Mouse (Mus musculus) intestine, postnatal 0 days (tissue): ENCODE results near the gene Snx32. TPM values are rescaled to one million over a fixed set of nuclear protein-coding genes. Genes with fewer than 3 reads are reported as not detected.
"Not testable (repeated sequence)": the region's sequence is repeated elsewhere in the genome, so short reads cannot be mapped to it uniquely, and the experiment has no call there.

Experiments
- ATAC-seq: fragments of 200-750 bp; cut with Nextera tagmentation; 2 replicates; pipeline ENCODE4 v1.8.0; 2017; ENCODE audit warnings: mild to moderate bottlenecking, moderate TSS enrichment, moderate library complexity
- H3K27ac ChIP-seq: fragments of 300-500 bp; sonication (generic); 2 replicates; pipeline ENCODE4 v1.5.1; 2014; ENCODE audit warnings: mild to moderate bottlenecking, low read depth, low read length, moderate library complexity
- H3K27me3 ChIP-seq: fragments of 300-500 bp; sonication (generic); replicated peaks from 2 replicates; pipeline ENCODE4 v1.6.1; 2014; ENCODE audit warnings: low read length, mixed read lengths; ENCODE audit not compliant: control insufficient read depth, insufficient read depth
- H3K36me3 ChIP-seq: fragments of 300-500 bp; sonication (generic); 2 replicates; pipeline ENCODE4 v1.6.1; 2014; ENCODE audit warnings: mild to moderate bottlenecking, moderate library complexity; ENCODE audit not compliant: control insufficient read depth, insufficient read depth
- H3K4me1 ChIP-seq: fragments of 300-500 bp; sonication (generic); replicated peaks from 2 replicates; pipeline ENCODE4 v1.6.1; 2014; ENCODE audit warnings: antibody characterized with exemption, low read length, mixed read lengths; ENCODE audit not compliant: control insufficient read depth, insufficient read depth
- H3K4me2 ChIP-seq: fragments of 300-500 bp; sonication (generic); replicated peaks from 2 replicates; pipeline ENCODE4 v1.6.1; 2014; ENCODE audit warnings: low read depth, mild to moderate bottlenecking, moderate library complexity
- H3K4me3 ChIP-seq: fragments of 300-500 bp; sonication (generic); 2 replicates; pipeline ENCODE4 v1.5.1; 2014; ENCODE audit warnings: low read depth, low read length
- H3K9ac ChIP-seq: fragments of 300-500 bp; sonication (generic); 2 replicates; pipeline ENCODE4 v1.6.1; 2014; ENCODE audit warnings: mild to moderate bottlenecking, low read depth, low read length
- H3K9me3 ChIP-seq: fragments of 300-500 bp; sonication (generic); 2 replicates; pipeline ENCODE4 v1.6.1; 2016; ENCODE audit warnings: mixed run types; ENCODE audit not compliant: control insufficient read depth
- CTCF ChIP-seq: sonication (generic); IDR thresholded peaks from 2 replicates; pipeline ENCODE4 v1.5.1; 2016; ENCODE audit warnings: low read depth, mild to moderate bottlenecking, control low read depth, antibody characterized with exemption, moderate library complexity
- WGBS: fragments of 180-500 bp; shearing (Covaris S2); extraction: QIAGEN DNeasy Blood & Tissue Kit; methylation state at CpG from one replicate; pipeline ENCODE4 v1.1.7; 2014; 5-methylcytosine and 5-hydroxymethylcytosine counted together
- polyA plus RNA-seq: library from polyadenylated mRNA; unstranded; fragments of >200 nt; fragmentation: Nextera tagmentation; extraction: Ambion mirVana; gene quantifications from 2 replicates; pipeline ENCODE4 v1.2.1, GENCODE M21; 2015

Snx32 gene
- polyA plus RNA-seq, 1 experiment from 2014 or later, result 3.8 TPM

GRCm38 (mm10) chr19:5490898-5491708, 19.2 kb downstream of the Snx32 start:
- peak overlapping the region; percentile 80 for H3K4me2 ChIP-seq
- WGBS, result under 1% methylated on average over 56 of the region's 59 CpGs
- H3K27me3 ChIP-seq, result no peaks in the 10 kb centered on the region
- H3K27ac ChIP-seq, result peak overlapping the region; percentile 97
- 0 out of 2 replicates have a peak, but pooled peaks cover 2% of the 10 kb centered on the region for H3K4me1 ChIP-seq
- H3K9me3 ChIP-seq, result no peaks in the 10 kb centered on the region
- peak overlapping the region; percentile 93 for H3K4me3 ChIP-seq
- H3K9ac ChIP-seq, result peak overlapping the region; percentile 87
- ATAC-seq, result peak; percentile 28
- H3K36me3 ChIP-seq, result peaks cover 37% of the 10 kb centered on the region
- TF ChIP-seq CTCF, result no peak

GRCm38 (mm10) chr19:5490313-5490897, 19.9 kb downstream of the Snx32 start, which contains the start of gene Cfl1:
Gene Cfl1 (plus strand): TSS chr19:5490455.
- Histone ChIP-seq H3K4me3 (peak within 1 kb of the TSS; percentile 93), H3K9me3 (no peaks in the 10 kb centered on the region), H3K4me1 (0 out of 2 replicates have a peak, but pooled peaks cover 2% of the 10 kb centered on the region), H3K9ac (peak within 1 kb of the TSS; percentile 87), H3K36me3 (peaks cover 36% of the 10 kb centered on the region), H3K4me2 (peak within 1 kb of the TSS; percentile 80), H3K27ac (peak within 1 kb of the TSS; percentile 97), H3K27me3 (no peaks in the 10 kb centered on the region)
- TF ChIP-seq CTCF, result peak; percentile 43
- peak; percentile 51 for ATAC-seq
- WGBS, result under 1% methylated on average over 62 of the region's 62 CpGs

GRCm38 (mm10) chr19:5489721-5490120, 20.6 kb downstream of the Snx32 start:
- H3K4me2 ChIP-seq, result peak overlapping the region; percentile 80
- H3K36me3 ChIP-seq, result peaks cover 39% of the 10 kb centered on the region
- not testable (repeated sequence) for H3K27me3 ChIP-seq, ATAC-seq, H3K4me1 ChIP-seq, H3K9me3 ChIP-seq, H3K9ac ChIP-seq
- peak overlapping the region; percentile 93 for H3K4me3 ChIP-seq
- WGBS, result 39% methylated on average over 10 of the region's 10 CpGs
- peak overlapping the region; percentile 89; the same call in 1 of the 2 replicates for H3K27ac ChIP-seq

GRCm38 (mm10) chr19:5488878-5489571, 21.3 kb downstream of the Snx32 start:
- Histone ChIP-seq H3K4me3 (peak overlapping the region; percentile 44), H3K27me3 (no peaks in the 10 kb centered on the region), H3K4me2 (peak overlapping the region; percentile 80), H3K27ac (peak overlapping the region; percentile 89), H3K4me1 (0 out of 2 replicates have a peak, but pooled peaks cover 2% of the 10 kb centered on the region), H3K9ac (no peak overlapping the region), H3K36me3 (peaks cover 39% of the 10 kb centered on the region), H3K9me3 (no peaks in the 10 kb centered on the region)
- WGBS, result under 1% methylated on average over 26 of the region's 26 CpGs
- peak; percentile 69 for ATAC-seq
- peak; percentile 43 for TF ChIP-seq CTCF

- ATAC-seq, result peak; percentile 53
- WGBS, result under 1% methylated on average over 39 of the region's 39 CpGs
These were observed 22.4 kb downstream of the Snx32 start, which contains the start of gene Mus81 for GRCm38 (mm10) chr19:5487768-5488550. Gene Mus81 (minus strand): TSS chr19:5488402.

More at GRCm38 (mm10) chr19:5487768-5488550, 22.4 kb downstream of the Snx32 start, which contains the start of gene Mus81:
- Histone ChIP-seq H3K4me1 (0 out of 2 replicates have a peak, but pooled peaks cover 2% of the 10 kb centered on the region), H3K4me2 (peak within 1 kb of the TSS; percentile 80), H3K27ac (peak within 1 kb of the TSS; percentile 89), H3K36me3 (peaks cover 41% of the 10 kb centered on the region), H3K9me3 (no peaks in the 10 kb centered on the region), H3K27me3 (no peaks in the 10 kb centered on the region), H3K4me3 (peak within 1 kb of the TSS; percentile 44), H3K9ac (peak within 1 kb of the TSS; percentile 26; the same call in 1 of the 2 replicates)
- peak; percentile 96 for TF ChIP-seq CTCF
